Mouse (Mus musculus) A20 (cell line): ENCODE measurements around the gene Sipa1l3.
A peak's percentile ranks its signal among the peaks of the same experiment; 100 is the strongest.

Experiments used
- DNase-seq: peaks from one replicate; pipeline ENCODE4 v3.0.0-alpha.2; 2011; ENCODE audit warnings: low read depth, low spot score

Gene Sipa1l3

GRCm38 (mm10) chr7:29336795-29337319 lies 181.6 kb downstream of the Sipa1l3 start:
- peak; percentile 10 for DNase-seq

- no peak for DNase-seq
Measured at GRCm38 (mm10) chr7:29335841-29336671, 182.4 kb downstream of the Sipa1l3 start.

- peak; percentile 15 for DNase-seq
Measured at GRCm38 (mm10) chr7:29335276-29335675, 183.2 kb downstream of the Sipa1l3 start.

DNA sequence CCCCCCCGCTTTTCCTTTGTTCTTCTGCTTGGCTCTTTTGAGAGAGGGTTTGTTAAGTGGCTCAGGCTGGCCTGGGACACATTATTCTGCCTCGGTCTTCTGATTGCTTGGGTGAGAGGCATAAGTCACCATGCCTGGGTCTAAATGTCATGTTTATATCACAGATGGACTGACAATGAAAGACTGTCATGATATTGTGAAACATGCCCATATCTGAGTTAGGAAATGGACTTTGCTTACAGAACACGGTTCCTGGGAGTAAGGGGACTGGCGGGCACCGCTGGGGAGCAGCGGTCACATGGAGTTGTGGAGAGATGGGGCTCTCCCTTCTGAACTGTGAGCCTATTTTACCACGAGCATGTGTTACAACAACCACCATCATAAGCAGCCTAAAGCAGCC lies 184.3 kb downstream of the Sipa1l3 start:
- no peak for DNase-seq

GRCm38 (mm10) chr7:29328984-29329383 lies 189.5 kb downstream of the Sipa1l3 start:
- no peak for DNase-seq

DNA sequence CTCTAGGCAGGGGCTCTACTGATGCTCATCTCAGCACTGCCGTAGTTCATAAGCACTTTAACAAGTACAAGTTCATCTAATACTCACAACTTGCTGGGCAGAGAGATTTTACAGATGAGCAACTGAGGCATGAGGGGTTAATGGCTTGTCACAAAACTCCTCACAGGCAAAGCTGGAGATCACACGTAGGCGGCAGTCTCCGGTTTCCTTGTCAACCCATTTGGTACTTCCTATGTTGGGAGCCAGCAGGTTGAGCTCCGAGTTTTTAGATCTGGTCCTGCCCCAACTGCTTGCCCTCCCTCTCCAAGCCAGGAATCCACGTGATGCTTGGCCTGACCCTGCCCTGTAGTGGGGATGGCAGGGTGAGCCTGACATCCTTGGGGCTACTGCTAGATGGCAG lies 191.4 kb downstream of the Sipa1l3 start:
- no peak for DNase-seq

- peak; percentile 36 for DNase-seq
Measured at GRCm38 (mm10) chr7:29319337-29320307, 198.8 kb downstream of the Sipa1l3 start.

GRCm38 (mm10) chr7:29318115-29318911 lies 200.1 kb downstream of the Sipa1l3 start:
- DNase-seq = no peak

DNA sequence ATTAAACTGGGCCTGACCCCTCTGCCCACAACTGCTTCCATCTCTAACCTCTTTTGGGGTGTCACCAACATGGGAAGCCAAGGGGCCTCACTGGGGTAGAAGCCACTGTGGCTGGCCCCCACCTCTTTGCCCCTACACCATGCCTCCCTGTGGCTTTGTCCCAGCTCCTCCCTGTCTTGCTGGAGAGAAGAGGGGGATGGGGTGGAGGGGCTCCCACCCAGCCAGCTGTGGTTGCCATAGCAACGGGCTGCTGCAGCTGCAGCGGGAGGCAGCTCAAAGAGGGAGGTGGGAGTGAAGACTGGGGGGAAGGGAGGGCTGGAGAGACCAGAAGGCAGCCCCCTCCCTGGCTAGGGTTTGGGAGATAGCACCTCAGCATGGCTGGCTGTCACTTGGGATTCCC lies 200.9 kb downstream of the Sipa1l3 start:
- DNase-seq = no peak

GRCm38 (mm10) chr7:29316976-29317375 lies 201.5 kb downstream of the Sipa1l3 start:
- no peak for DNase-seq

GRCm38 (mm10) chr7:29316137-29316734 lies 202.2 kb downstream of the Sipa1l3 start:
- DNase-seq = no peak

DNA sequence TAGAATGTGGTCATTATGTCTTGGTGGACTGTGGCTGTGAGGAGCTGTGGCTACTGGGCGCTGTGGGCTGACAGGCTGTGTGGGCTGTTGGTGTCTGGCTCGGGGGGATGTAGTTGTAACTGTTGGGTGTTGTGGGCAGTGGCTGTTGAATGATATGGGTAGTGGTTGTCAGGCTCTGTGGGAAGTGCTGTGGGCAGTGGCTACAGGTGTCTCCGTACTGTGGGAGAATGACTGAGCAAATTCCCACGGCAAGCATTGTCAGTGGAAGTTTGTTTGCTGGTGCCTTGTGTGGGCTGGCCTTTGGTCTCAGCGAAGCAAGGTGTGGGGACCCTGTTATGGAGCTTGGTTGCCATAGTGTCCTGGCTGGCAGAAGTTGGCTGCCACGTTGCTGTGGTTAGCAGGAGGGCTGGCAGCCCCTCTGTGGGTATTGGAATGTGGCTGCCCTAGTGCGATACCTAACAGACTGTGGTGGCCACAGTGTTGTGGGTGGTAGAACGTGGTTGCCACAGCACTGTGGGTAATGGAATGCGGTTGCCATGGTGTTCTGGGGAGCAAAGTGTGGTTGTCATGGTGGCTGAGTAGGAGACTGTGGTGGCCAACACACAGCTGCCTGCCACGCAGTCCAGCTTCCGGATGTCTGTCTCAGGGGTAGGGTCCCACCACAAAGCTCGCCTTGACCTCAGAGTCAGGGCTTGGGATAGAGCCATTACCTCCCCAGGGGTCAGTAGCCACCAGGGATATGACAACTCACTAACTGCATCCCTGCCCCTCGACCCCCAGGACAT lies 203.4 kb downstream of the Sipa1l3 start:
- DNase-seq = no peak

DNA sequence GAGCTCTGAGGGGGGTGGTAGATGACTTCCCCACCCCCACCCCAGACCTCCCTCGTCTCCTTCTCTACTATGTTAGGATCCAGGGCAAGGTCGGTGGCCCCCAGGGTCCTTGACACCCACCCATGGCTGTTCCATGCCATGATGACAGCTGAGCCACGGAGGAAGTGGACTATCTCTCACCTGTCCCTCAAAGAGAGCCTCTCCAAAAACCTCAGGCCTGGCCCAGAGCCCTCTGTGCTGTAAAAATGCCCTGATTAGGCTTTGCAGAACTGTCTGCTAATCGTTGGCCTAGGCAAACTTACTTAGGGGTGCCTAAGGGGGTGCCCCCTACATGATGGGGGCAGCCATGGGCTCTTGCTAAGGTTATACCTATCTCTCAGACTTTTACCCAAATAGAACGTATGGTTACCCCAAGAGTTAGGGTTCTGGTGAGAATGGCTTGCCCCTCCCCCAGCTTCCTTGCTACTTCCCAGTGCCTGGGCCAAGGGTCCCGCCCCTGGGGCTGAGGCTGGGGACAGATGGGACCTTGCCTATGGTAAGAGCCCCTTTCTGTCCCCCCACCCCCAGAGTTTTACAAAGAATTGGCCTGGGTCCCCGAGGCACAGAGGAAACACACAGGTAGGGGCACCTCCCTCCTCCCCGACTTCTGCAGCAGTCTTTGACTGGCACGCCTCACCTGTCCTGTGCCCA lies 204.7 kb downstream of the Sipa1l3 start:
- no peak for DNase-seq

GRCm38 (mm10) chr7:29313051-29313450 lies 205.4 kb downstream of the Sipa1l3 start:
- DNase-seq = no peak

GRCm38 (mm10) chr7:29309749-29310148 lies 208.7 kb downstream of the Sipa1l3 start:
- DNase-seq = no peak

DNA sequence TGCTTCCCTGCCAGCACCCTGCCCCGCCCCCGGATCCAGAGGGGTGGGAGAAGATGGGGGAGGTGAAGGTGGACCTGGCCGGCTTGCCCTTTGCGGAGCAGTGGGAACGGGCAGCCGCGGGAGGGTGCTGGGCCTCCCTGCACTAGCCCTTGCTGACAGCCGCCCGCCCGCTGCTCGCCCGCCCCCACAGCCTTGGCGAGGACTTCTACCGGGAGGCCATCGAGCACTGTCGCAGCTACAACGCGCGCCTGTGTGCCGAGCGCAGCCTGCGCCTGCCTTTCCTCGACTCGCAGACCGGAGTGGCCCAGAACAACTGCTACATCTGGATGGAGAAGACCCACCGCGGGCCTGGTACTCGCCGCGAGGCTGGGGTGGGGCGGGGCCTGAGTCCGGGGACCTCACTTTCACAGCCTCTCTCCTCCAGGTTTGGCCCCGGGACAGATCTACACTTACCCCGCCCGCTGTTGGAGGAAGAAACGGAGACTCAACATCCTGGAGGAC lies 209.2 kb downstream of the Sipa1l3 start:
- DNase-seq = no peak

GRCm38 (mm10) chr7:29307350-29308104 lies 210.9 kb downstream of the Sipa1l3 start:
- DNase-seq = peak; percentile 96

- peak; percentile 87 for DNase-seq
Measured at GRCm38 (mm10) chr7:29306619-29307018, 211.8 kb downstream of the Sipa1l3 start.

- no peak for DNase-seq
Measured at GRCm38 (mm10) chr7:29306108-29306507, 212.3 kb downstream of the Sipa1l3 start.
